Mouse (Mus musculus) intestine, postnatal 0 days (tissue): Measurements from ENCODE around the gene Sipa1l1. TPM values are rescaled to one million over a fixed set of nuclear protein-coding genes. Genes with fewer than 3 reads are reported as not detected.

Experiments
- ATAC-seq: fragments of 200-750 bp; cut with Nextera tagmentation; 2 replicates; pipeline ENCODE4 v1.8.0; 2017; ENCODE audit warnings: mild to moderate bottlenecking, moderate TSS enrichment, moderate library complexity
- H3K27ac ChIP-seq: fragments of 300-500 bp; sonication (generic); 2 replicates; pipeline ENCODE4 v1.5.1; 2014; ENCODE audit warnings: mild to moderate bottlenecking, low read depth, low read length, moderate library complexity
- H3K27me3 ChIP-seq: fragments of 300-500 bp; sonication (generic); replicated peaks from 2 replicates; pipeline ENCODE4 v1.6.1; 2014; ENCODE audit warnings: low read length, mixed read lengths; ENCODE audit not compliant: control insufficient read depth, insufficient read depth
- H3K36me3 ChIP-seq: fragments of 300-500 bp; sonication (generic); 2 replicates; pipeline ENCODE4 v1.6.1; 2014; ENCODE audit warnings: mild to moderate bottlenecking, moderate library complexity; ENCODE audit not compliant: control insufficient read depth, insufficient read depth
- H3K4me1 ChIP-seq: fragments of 300-500 bp; sonication (generic); replicated peaks from 2 replicates; pipeline ENCODE4 v1.6.1; 2014; ENCODE audit warnings: antibody characterized with exemption, low read length, mixed read lengths; ENCODE audit not compliant: control insufficient read depth, insufficient read depth
- H3K4me2 ChIP-seq: fragments of 300-500 bp; sonication (generic); replicated peaks from 2 replicates; pipeline ENCODE4 v1.6.1; 2014; ENCODE audit warnings: low read depth, mild to moderate bottlenecking, moderate library complexity
- H3K4me3 ChIP-seq: fragments of 300-500 bp; sonication (generic); 2 replicates; pipeline ENCODE4 v1.5.1; 2014; ENCODE audit warnings: low read depth, low read length
- H3K9ac ChIP-seq: fragments of 300-500 bp; sonication (generic); 2 replicates; pipeline ENCODE4 v1.6.1; 2014; ENCODE audit warnings: mild to moderate bottlenecking, low read depth, low read length
- H3K9me3 ChIP-seq: fragments of 300-500 bp; sonication (generic); 2 replicates; pipeline ENCODE4 v1.6.1; 2016; ENCODE audit warnings: mixed run types; ENCODE audit not compliant: control insufficient read depth
- CTCF ChIP-seq: sonication (generic); IDR thresholded peaks from 2 replicates; pipeline ENCODE4 v1.5.1; 2016; ENCODE audit warnings: low read depth, mild to moderate bottlenecking, control low read depth, antibody characterized with exemption, moderate library complexity
- WGBS: fragments of 180-500 bp; shearing (Covaris S2); extraction: QIAGEN DNeasy Blood & Tissue Kit; methylation state at CpG from one replicate; pipeline ENCODE4 v1.1.7; 2014; 5-methylcytosine and 5-hydroxymethylcytosine counted together
- polyA plus RNA-seq: library from polyadenylated mRNA; unstranded; fragments of >200 nt; fragmentation: Nextera tagmentation; extraction: Ambion mirVana; gene quantifications from 2 replicates; pipeline ENCODE4 v1.2.1, GENCODE M21; 2015

Sipa1l1 gene
- polyA plus RNA-seq, 1 experiment from 2014 or later: 10.2 TPM

DNA sequence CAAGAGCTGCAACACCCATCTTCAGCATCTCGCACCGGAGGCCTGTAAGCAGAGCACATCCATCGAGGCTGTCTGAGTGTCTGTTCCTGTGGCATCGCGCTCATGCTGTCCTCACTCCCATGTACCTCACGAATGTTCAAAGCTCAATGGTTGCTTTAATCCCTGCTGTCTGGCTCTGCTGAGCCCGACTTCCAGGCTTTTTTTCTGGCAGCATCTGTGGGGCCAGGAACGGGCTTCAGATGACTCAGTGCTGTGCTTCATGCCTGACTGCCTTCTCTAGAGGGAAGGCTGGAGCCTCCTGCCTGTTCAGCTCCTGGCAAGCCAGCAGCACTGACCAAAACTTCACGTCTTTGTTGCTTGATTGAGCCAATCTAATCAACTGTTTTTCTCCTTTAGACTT is 228.6 kb downstream of the Sipa1l1 start:
- Histone ChIP-seq H3K4me1 (peaks cover 10% of the 10 kb centered on the region; the same call in 1 of the 2 replicates), H3K9ac (no peak overlapping the region), H3K27ac (peak overlapping the region; percentile 79), H3K27me3 (no peaks in the 10 kb centered on the region), H3K36me3 (peaks cover 4% of the 10 kb centered on the region), H3K4me3 (no peak overlapping the region), H3K4me2 (peak overlapping the region; percentile 57), H3K9me3 (no peaks in the 10 kb centered on the region)
- peak; percentile 46 for ATAC-seq
- 46% methylated on average over 9 of the region's 9 CpGs for WGBS
- TF ChIP-seq CTCF: no peak

DNA sequence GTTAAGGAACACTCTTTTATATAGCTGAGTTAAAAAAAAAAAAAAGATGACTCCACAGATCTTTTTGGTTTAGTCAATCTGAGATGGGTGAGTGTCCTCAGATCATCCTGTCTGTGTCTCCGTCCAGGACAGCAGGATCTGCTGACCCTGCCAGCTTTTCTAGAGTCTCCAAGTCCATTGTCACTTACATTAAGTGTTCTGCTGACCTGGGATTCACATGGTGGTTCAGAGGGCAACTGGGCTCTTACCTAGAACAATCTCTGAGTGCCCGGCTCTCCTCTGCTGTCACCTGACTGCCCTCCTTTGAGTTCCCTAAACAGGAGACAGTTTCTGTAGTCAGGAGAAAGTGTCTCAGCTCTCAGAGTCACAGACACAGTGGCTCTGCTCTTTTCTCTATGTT is 229.8 kb downstream of the Sipa1l1 start:
- Histone ChIP-seq H3K36me3 (peaks cover 15% of the 10 kb centered on the region), H3K4me1 (0 out of 2 replicates have a peak, but pooled peaks cover 6% of the 10 kb centered on the region), H3K4me3 (no peak overlapping the region), H3K4me2 (0 out of 2 replicates have a peak overlapping the region, but pooled peaks have one; percentile 6), H3K9me3 (no peaks in the 10 kb centered on the region), H3K9ac (no peak overlapping the region), H3K27me3 (no peaks in the 10 kb centered on the region), H3K27ac (no peak overlapping the region)
- 61% methylated on average over 2 of the region's 2 CpGs for WGBS
- no peak for TF ChIP-seq CTCF
- no peak for ATAC-seq

DNA sequence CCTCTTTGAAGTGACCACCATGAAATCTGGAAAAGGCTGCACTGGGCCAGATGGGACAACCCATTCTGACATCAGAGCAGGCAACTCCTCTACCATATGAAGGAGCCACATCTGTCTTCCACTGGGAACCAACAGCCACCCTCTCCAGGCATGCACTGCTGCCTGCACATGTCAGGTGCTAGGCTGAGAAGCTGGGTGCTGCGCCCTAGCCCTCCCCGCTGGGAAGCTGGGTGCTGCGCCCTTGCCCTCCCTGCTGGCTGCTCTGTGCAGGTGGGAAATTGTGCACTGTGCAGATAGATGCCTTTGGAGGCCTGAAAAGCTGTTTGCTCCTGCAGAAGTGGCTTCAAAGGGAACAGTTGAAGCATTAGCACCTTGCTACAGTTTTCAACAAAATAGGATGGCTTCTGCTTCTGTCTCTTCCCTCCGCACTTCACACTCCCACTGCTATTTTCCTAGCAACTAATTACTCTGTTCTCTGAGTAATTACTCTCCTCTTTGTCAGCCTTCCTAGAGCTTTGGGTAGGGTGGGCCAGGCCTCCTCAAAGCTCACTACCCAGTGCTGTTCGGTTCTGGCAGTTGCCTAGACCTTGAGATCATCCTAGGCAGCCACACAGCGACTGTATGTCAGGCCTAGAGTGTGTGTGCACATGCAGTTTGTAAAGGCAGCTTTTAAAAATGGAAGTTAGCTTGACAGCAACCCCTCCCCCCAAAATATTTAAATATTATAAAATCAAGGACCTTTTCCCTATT is 231.0 kb downstream of the Sipa1l1 start:
- H3K9me3 ChIP-seq: no peaks in the 10 kb centered on the region
- 0 out of 2 replicates have a peak, but pooled peaks cover 6% of the 10 kb centered on the region for H3K4me1 ChIP-seq
- H3K4me3 ChIP-seq: no peak overlapping the region
- WGBS: 87% methylated on average over 6 of the region's 6 CpGs
- no peak overlapping the region for H3K4me2 ChIP-seq
- no peak for ATAC-seq
- peak; percentile 40; the same call in 1 of the 2 replicates for TF ChIP-seq CTCF
- H3K27me3 ChIP-seq: no peaks in the 10 kb centered on the region
- no peak overlapping the region for H3K9ac ChIP-seq
- no peak overlapping the region for H3K27ac ChIP-seq
- H3K36me3 ChIP-seq: peaks cover 25% of the 10 kb centered on the region

DNA sequence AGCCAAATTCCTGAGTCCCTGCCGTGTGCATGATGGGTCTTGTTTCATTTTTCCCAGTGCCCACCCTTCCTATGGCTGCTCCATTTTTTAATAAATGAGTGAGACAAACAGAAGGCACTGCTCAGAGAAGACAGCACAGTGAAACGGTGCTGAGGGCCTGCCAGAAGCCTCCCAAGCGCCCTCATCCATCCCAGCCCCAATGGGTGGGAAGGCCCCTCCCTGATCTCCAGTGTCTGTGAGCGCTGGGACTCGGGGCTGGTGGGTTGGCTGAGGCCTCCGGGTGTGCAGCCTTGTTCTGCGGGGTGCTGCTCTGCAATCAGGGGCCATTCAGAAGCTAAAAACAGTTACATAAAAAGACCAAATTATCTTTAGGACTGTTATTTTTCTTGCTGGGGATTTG is 231.7 kb downstream of the Sipa1l1 start:
- Histone ChIP-seq H3K4me1 (0 out of 2 replicates have a peak, but pooled peaks cover 6% of the 10 kb centered on the region), H3K9me3 (no peaks in the 10 kb centered on the region), H3K4me2 (no peak overlapping the region), H3K4me3 (no peak overlapping the region), H3K27ac (no peak overlapping the region), H3K27me3 (no peaks in the 10 kb centered on the region), H3K36me3 (peaks cover 28% of the 10 kb centered on the region), H3K9ac (no peak overlapping the region)
- no peak for TF ChIP-seq CTCF
- WGBS: 56% methylated on average over 7 of the region's 7 CpGs
- no peak for ATAC-seq

DNA sequence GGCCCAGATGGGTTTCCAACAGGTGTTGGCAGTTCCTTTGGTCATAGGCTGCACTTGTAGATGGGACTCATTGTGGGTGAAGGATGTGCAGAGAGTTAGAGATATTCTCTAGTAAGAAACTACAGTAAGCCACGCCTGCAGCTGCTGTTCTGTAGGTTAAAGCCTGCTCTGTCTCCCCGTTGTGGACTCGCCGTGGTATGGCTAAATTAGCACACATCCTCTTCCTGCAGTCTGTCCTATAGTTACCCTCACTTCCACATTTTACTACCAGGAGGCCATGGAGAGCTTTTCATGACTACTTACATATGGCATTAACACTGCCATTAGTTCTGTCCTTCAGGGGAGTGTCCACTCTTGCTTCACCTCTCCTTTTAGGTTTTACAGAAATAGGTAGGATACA is 232.3 kb downstream of the Sipa1l1 start:
- 59% methylated on average over 4 of the region's 4 CpGs for WGBS
- no peak overlapping the region for H3K27ac ChIP-seq
- ATAC-seq: no peak

DNA sequence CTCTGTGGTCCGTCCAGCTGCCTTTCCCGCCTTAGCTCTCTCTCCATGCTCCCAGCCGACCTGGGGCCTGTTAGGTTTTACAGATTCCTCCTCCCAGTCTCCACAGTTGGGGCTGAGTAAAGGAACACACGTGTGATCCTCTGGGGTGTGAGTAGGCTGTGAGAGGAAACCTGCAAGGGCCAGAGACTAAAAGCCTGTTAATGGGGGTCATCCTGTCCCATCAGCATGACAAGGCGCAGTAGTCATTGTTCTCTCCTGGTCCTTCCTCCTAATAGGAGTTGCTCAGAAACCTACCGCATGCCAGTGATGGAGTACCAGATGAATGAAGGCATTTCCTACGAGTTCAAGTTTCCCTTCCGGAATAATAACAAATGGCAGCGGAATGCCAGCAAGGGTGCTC is 233.5 kb downstream of the Sipa1l1 start:
- 72% methylated on average over 9 of the region's 9 CpGs for WGBS
- no peak for TF ChIP-seq CTCF
- no peaks in the 10 kb centered on the region for H3K9me3 ChIP-seq
- no peak overlapping the region for H3K9ac ChIP-seq
- ATAC-seq: no peak
- H3K4me3 ChIP-seq: no peak overlapping the region
- 0 out of 2 replicates have a peak, but pooled peaks cover 3% of the 10 kb centered on the region for H3K4me1 ChIP-seq
- H3K4me2 ChIP-seq: no peak overlapping the region
- no peaks in the 10 kb centered on the region for H3K27me3 ChIP-seq
- peaks cover 30% of the 10 kb centered on the region for H3K36me3 ChIP-seq
- no peak overlapping the region for H3K27ac ChIP-seq

More for the DNA sequence above, 232.3 kb downstream of the Sipa1l1 start:
- H3K9me3 ChIP-seq: no peaks in the 10 kb centered on the region
- H3K4me2 ChIP-seq: no peak overlapping the region
- H3K36me3 ChIP-seq: peaks cover 28% of the 10 kb centered on the region
- H3K4me3 ChIP-seq: no peak overlapping the region
- 0 out of 2 replicates have a peak, but pooled peaks cover 6% of the 10 kb centered on the region for H3K4me1 ChIP-seq
- TF ChIP-seq CTCF: 0 out of 2 replicates have a peak, but pooled peaks have one; percentile 20
- H3K27me3 ChIP-seq: no peaks in the 10 kb centered on the region
- no peak overlapping the region for H3K9ac ChIP-seq
